Mouse (Mus musculus): ENCODE measurements around the gene Cfh. TPM values are rescaled to one million over a fixed set of nuclear protein-coding genes. Genes with fewer than 3 reads are reported as not detected.
"Not testable (repeated sequence)": the region's sequence is repeated elsewhere in the genome, so short reads cannot be mapped to it uniquely, and the experiment has no call there.

Cfh gene
- polyA plus RNA-seq (2016; fragmentation: Nextera tagmentation; extraction: Ambion mirVana) = 1.3 and 2.0 TPM in 2 replicates

DNA sequence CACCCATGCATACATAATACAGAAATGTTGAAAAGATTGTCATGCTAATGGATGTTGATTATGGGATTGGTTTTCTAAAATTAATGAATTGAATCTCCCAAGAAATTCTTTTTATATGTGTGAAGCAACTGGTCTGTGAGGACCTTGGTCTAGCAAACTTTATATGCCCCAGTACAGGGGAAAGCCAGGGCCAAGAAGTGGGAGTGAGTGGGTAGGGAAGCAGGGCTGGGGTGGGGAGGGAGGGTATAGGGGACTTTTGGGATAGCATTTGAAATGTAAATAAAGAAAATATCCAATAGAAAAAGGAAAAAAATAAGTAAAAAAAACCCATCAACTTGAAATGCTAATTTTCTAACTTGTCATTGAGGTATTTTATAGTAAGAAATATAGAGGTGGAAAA lies at the start of gene Cfh:
Cfh (minus strand) TSS at position 101 of the 400 bp plus-strand sequence.
- H3K4me3 ChIP-seq (replicated peaks) = not testable (repeated sequence)

DNA sequence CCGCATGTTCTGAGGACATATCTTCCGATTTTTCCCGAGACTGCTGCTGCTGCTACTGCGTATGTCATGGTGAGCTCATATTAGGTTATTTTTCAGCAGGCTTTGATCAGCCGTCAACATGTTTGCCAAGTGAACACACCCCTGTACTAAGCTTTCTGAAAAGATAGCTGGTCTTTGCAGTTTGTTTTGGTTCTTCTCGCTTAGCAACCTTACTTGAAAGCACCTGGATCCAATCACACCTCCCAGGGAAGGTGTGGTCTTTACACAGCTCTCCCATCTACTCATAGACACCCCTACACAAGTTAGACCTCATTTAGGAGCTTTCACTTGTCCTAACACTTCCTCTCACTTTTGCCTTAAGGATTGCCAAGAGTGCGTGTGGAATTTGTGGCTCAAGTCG lies 43.1 kb upstream of the Cfh start:
- Histone ChIP-seq H3K9ac (replicated peaks) (no peak overlapping the region), H3K4me3 (replicated peaks) (no peak overlapping the region), H3K36me3 (no peaks in the 10 kb centered on the region), H3K27me3 (no peaks in the 10 kb centered on the region), H3K27ac (no peak overlapping the region), H3K9me3 (no peaks in the 10 kb centered on the region), H3K4me2 (no peak overlapping the region), H3K4me1 (replicated peaks) (no peaks in the 10 kb centered on the region)
- ATAC-seq (ENCODE audit: insufficient number of reproducible peaks, insufficient read depth, low FRiP score, low TSS enrichment, low read depth) = no peak
- 74% methylated on average over 8 of the region's 8 CpGs for WGBS

More for the DNA sequence above, at the start of gene Cfh:
- not testable (repeated sequence) for H3K9ac ChIP-seq (replicated peaks); H3K4me1 ChIP-seq (replicated peaks); H3K36me3 ChIP-seq; H3K27me3 ChIP-seq; H3K27ac ChIP-seq; H3K9me3 ChIP-seq; ATAC-seq (ENCODE audit: insufficient number of reproducible peaks, insufficient read depth, low FRiP score, low TSS enrichment, low read depth); H3K4me2 ChIP-seq

DNA sequence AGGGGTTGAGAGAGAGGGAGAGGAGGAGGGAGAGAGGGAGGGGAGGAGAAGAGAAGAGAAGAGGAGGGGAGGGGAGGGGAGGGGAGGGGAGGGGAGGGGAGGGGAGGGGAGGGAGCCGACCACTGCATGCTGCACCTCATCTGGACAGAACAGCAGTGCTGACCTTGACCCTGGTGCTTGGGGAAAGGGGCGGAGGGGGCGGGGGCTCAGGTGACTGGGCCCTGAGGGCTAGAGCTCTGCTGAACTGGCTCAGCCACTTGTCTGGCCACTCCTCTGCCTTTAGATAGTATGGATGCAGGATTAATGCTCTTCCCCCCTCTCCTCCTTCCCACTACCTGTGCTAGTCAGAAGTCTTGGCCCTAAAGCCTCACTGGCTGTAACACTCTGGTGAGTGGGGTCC lies 41.7 kb upstream of the Cfh start:
- H3K9ac ChIP-seq (replicated peaks) = no peak overlapping the region
- H3K4me2 ChIP-seq = no peak overlapping the region
- 47% methylated on average over 3 of the region's 3 CpGs for WGBS
- no peaks in the 10 kb centered on the region for H3K4me1 ChIP-seq (replicated peaks)
- no peak overlapping the region for H3K27ac ChIP-seq
- no peaks in the 10 kb centered on the region for H3K27me3 ChIP-seq
- H3K9me3 ChIP-seq = no peaks in the 10 kb centered on the region
- ATAC-seq (ENCODE audit: insufficient number of reproducible peaks, insufficient read depth, low FRiP score, low TSS enrichment, low read depth) = peak; percentile 47; the same call in 1 of the 2 replicates
- no peak overlapping the region for H3K4me3 ChIP-seq (replicated peaks)
- H3K36me3 ChIP-seq = no peaks in the 10 kb centered on the region

DNA sequence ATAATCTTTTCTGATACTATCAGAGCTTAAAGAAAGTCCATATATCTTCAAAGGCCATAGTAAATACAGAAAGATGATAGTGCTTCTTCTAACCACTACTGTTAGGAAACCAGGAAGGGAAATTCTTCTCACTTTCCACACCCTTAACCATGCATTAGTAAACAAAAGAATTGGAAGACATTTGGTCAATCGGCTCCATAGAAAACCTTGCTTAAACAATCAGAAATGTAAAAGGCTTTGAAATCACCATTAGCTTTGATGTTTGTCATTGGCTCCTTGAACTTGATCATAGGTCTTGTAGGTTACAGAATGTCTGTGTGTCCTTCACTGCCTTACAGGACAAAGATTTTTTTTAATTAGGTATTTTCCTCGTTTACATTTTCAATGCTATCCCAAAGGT lies 21.8 kb upstream of the Cfh start:
- Histone ChIP-seq H3K36me3 (no peaks in the 10 kb centered on the region), H3K27me3 (no peaks in the 10 kb centered on the region), H3K27ac (no peak overlapping the region), H3K4me3 (replicated peaks) (no peak overlapping the region), H3K4me2 (no peak overlapping the region), H3K4me1 (replicated peaks) (no peaks in the 10 kb centered on the region), H3K9me3 (peaks cover 6% of the 10 kb centered on the region; the same call in 1 of the 2 replicates), H3K9ac (replicated peaks) (no peak overlapping the region)
- no peak for ATAC-seq (ENCODE audit: insufficient number of reproducible peaks, insufficient read depth, low FRiP score, low TSS enrichment, low read depth)
- 72% methylated on average over 2 of the region's 2 CpGs for WGBS

DNA sequence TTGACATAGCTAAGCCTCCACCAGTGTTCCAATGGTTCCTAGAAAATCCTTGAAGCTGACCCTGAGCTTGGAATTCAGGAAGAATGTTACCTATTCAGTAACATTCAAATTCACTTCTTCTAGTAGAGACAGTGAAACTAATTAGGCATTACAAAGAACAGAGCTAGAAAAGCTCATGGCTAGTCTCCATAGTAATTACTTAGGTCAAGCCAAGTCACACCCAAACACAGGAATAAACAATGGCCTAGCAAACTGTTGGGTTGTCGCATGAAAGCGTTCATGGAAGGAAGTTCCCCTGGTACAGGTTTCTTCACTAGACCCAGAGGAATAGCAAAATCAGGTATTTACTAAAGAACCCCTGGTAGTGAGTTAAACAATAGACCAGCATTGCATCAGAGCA lies 4.9 kb upstream of the Cfh start:
- H3K4me3 ChIP-seq (replicated peaks); H3K36me3 ChIP-seq; H3K4me1 ChIP-seq (replicated peaks); H3K27me3 ChIP-seq; ATAC-seq (ENCODE audit: insufficient number of reproducible peaks, insufficient read depth, low FRiP score, low TSS enrichment, low read depth); H3K9me3 ChIP-seq; H3K27ac ChIP-seq; H3K9ac ChIP-seq (replicated peaks); H3K4me2 ChIP-seq: not testable (repeated sequence)
- 77% methylated on average over 2 of the region's 2 CpGs for WGBS

GRCm38 (mm10) chr1:140183208-140183607 lies 356 bp downstream of the Cfh start:
- no peaks in the 10 kb centered on the region for H3K27me3 ChIP-seq
- no peak overlapping the region for H3K4me3 ChIP-seq (replicated peaks)
- no peaks in the 10 kb centered on the region for H3K9me3 ChIP-seq
- no peak for ATAC-seq (ENCODE audit: insufficient number of reproducible peaks, insufficient read depth, low FRiP score, low TSS enrichment, low read depth)
- WGBS = 69% methylated on average over 2 of the region's 2 CpGs
- H3K9ac ChIP-seq (replicated peaks) = no peak overlapping the region
- H3K36me3 ChIP-seq = no peaks in the 10 kb centered on the region
- H3K4me1 ChIP-seq (replicated peaks) = no peaks in the 10 kb centered on the region
- H3K4me2 ChIP-seq = no peak overlapping the region
- no peak overlapping the region for H3K27ac ChIP-seq

DNA sequence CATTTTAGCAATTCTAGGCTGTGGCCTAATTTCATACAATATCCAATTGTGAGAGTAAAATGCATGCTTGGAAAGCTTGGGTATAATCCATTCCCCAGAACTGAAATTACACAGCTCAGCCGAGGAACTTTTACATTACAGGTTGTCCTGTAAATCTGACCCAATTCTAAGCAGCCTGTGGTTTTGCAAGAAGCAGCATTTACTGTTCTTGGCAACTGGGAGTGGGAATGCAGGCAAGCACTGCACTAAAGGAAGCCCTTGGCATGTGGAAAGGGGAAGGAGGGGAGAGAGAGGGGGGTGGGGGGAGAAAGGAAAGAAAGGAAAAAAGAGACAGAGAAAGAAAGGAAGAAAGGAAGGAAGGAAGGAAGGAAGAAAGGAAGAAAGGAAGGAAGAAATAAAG lies 3.4 kb downstream of the Cfh start:
- no peak overlapping the region for H3K4me3 ChIP-seq (replicated peaks)
- no peak overlapping the region for H3K27ac ChIP-seq
- H3K4me2 ChIP-seq = no peak overlapping the region
- no peaks in the 10 kb centered on the region for H3K36me3 ChIP-seq
- no peaks in the 10 kb centered on the region for H3K4me1 ChIP-seq (replicated peaks)
- no peaks in the 10 kb centered on the region for H3K27me3 ChIP-seq
- no peak overlapping the region for H3K9ac ChIP-seq (replicated peaks)
- 55% methylated on average over 1 of the region's 1 CpGs for WGBS
- ATAC-seq (ENCODE audit: insufficient number of reproducible peaks, insufficient read depth, low FRiP score, low TSS enrichment, low read depth) = no peak
- no peaks in the 10 kb centered on the region for H3K9me3 ChIP-seq

- no peaks in the 10 kb centered on the region for H3K27me3 ChIP-seq
- H3K4me2 ChIP-seq = no peak overlapping the region
- H3K9me3 ChIP-seq = no peaks in the 10 kb centered on the region
- ATAC-seq (ENCODE audit: insufficient number of reproducible peaks, insufficient read depth, low FRiP score, low TSS enrichment, low read depth) = no peak
- no peak overlapping the region for H3K9ac ChIP-seq (replicated peaks)
- H3K4me3 ChIP-seq (replicated peaks) = no peak overlapping the region
- H3K27ac ChIP-seq = no peak overlapping the region
- WGBS = 75% methylated on average over 2 of the region's 2 CpGs
- no peaks in the 10 kb centered on the region for H3K4me1 ChIP-seq (replicated peaks)
- no peaks in the 10 kb centered on the region for H3K36me3 ChIP-seq
Measured at GRCm38 (mm10) chr1:140175442-140175841, 8.1 kb downstream of the Cfh start.

- Histone ChIP-seq H3K4me3 (replicated peaks) (no peak overlapping the region), H3K27ac (no peak overlapping the region), H3K4me1 (replicated peaks) (no peaks in the 10 kb centered on the region), H3K27me3 (no peaks in the 10 kb centered on the region), H3K4me2 (no peak overlapping the region), H3K9ac (replicated peaks) (no peak overlapping the region), H3K9me3 (no peaks in the 10 kb centered on the region), H3K36me3 (no peaks in the 10 kb centered on the region)
- 45% methylated on average over 4 of the region's 4 CpGs for WGBS
- no peak for ATAC-seq (ENCODE audit: insufficient number of reproducible peaks, insufficient read depth, low FRiP score, low TSS enrichment, low read depth)
Measured at GRCm38 (mm10) chr1:140171581-140172154, 11.9 kb downstream of the Cfh start.

DNA sequence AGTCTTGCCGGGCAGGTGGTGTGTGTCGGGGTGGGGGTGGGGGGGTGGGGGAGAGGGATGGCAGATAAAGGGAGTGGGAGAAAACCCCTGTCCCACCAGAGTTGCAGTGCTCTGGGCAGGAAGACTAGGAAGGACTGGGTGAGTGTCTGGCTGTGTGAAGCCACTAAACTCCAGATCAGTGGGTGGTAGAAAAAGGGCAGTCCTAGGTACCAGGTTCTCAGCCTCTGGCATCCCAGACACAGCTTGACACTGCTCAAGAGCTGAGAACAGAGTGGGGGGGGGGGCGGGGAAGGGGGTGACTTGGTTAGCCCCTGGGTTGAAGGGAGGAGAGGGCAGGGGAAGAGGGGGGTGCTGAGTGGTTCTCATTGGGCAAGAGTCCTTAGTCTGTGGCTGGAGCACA lies 24.6 kb downstream of the Cfh start:
- Histone ChIP-seq H3K4me2 (no peak overlapping the region), H3K9me3 (no peaks in the 10 kb centered on the region), H3K27me3 (no peaks in the 10 kb centered on the region), H3K9ac (replicated peaks) (no peak overlapping the region), H3K4me3 (replicated peaks) (no peak overlapping the region), H3K27ac (no peak overlapping the region), H3K36me3 (no peaks in the 10 kb centered on the region), H3K4me1 (replicated peaks) (no peaks in the 10 kb centered on the region)
- no peak for ATAC-seq (ENCODE audit: insufficient number of reproducible peaks, insufficient read depth, low FRiP score, low TSS enrichment, low read depth)
- WGBS = 79% methylated on average over 2 of the region's 3 CpGs

GRCm38 (mm10) chr1:140069471-140069870 lies 114.1 kb downstream of the Cfh start:
- no peaks in the 10 kb centered on the region for H3K4me1 ChIP-seq (replicated peaks)
- no peak overlapping the region for H3K27ac ChIP-seq
- H3K4me3 ChIP-seq (replicated peaks) = no peak overlapping the region
- H3K9ac ChIP-seq (replicated peaks) = no peak overlapping the region
- no peaks in the 10 kb centered on the region for H3K27me3 ChIP-seq
- ATAC-seq (ENCODE audit: insufficient number of reproducible peaks, insufficient read depth, low FRiP score, low TSS enrichment, low read depth) = no peak
- H3K36me3 ChIP-seq = no peaks in the 10 kb centered on the region
- no peak overlapping the region for H3K4me2 ChIP-seq
- no peaks in the 10 kb centered on the region for H3K9me3 ChIP-seq
